Mouse (Mus musculus): ENCODE results near the gene Wdr43. TPM values are rescaled to one million over a fixed set of nuclear protein-coding genes. Genes with fewer than 3 reads are reported as not detected.

The Wdr43 gene
- polyA plus RNA-seq (2015; fragmentation: Nextera tagmentation; extraction: Ambion mirVana) = 60.0 and 65.2 TPM in 2 replicates

DNA sequence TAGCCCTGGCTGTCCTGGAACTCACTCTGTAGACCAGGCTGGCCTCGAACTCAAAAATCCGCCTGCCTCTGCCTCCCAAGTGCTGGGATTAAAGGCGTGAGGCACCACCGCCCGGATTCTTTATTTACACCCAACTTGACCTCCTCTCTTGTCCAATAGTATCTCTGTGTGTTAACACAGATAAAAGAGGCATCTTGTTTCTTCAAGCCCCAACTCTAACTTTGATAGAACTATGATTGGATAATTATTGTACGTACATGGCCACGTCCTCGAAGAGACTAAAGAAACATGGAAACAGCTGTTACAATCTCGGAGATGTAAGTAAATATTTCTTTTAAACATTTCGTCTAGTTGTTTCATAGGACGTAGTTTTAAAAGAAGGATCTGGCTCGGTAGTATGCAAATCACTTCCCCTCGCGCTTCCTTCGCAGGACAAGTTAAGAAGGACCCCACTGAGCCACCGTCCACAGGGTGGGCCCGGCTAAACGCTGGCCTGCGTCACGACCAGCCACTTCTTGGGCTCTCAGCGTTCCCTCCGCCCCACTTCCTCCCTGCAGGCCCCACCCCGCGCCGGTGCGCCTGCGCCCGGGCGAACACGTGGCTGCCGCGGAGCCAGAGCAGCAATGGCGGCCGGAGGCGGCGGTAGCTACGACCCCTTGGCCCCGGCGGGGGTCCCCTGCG lies at the start of gene Wdr43:
Wdr43 (plus strand) TSS at position 258 of the 681 bp plus-strand sequence.
- Histone ChIP-seq H3K4me3 (ENCODE audit: low read length) (peak within 1 kb of the TSS; percentile 100), H3K27ac (ENCODE audit: low read length) (peak within 1 kb of the TSS; percentile 65), H3K4me1 (ENCODE audit: control insufficient read depth, insufficient read depth, low read length) (no peaks in the 10 kb centered on the region; the same call in none of the 2 replicates), H3K9me3 (ENCODE audit: control insufficient read depth, low read length) (no peaks in the 10 kb centered on the region), H3K4me2 (ENCODE audit: low read depth, low read length) (peak within 1 kb of the TSS; percentile 67), H3K9ac (ENCODE audit: low read depth, low read length) (peak within 1 kb of the TSS; percentile 97), H3K36me3 (ENCODE audit: control insufficient read depth, insufficient read depth, low read length) (no peaks in the 10 kb centered on the region), H3K27me3 (replicated peaks; ENCODE audit: control insufficient read depth, insufficient read depth, low read length) (no peaks in the 10 kb centered on the region)
- ATAC-seq = peak; percentile 99
- 5% methylated on average over 40 of the region's 40 CpGs for WGBS

DNA sequence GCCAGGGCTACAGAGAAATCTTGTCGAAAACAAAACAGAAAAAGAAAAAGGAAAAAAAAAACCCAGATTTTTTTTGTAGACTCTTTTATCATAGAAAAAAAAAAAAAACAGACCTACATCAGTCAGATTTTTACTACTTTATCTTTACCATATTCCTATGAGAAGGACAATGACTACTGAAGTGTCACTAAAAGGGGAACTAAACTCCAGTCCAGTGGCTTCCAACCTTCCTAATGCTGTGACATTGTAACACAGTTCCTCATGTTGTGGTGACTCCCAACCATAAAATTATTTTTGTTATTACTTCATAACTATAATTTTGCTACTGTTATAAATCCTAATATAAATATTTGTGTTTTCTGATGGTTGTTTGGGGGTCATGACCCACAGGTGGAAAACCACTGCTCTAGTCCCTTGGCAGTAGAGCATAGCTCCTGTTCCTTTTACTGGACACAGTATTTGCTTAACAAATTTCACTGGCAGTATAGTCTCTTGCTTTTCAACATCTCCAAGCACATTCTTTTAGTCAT lies 36.5 kb upstream of the Wdr43 start:
- Histone ChIP-seq H3K27me3 (replicated peaks; ENCODE audit: control insufficient read depth, insufficient read depth, low read length) (no peaks in the 10 kb centered on the region), H3K9me3 (ENCODE audit: control insufficient read depth, low read length) (no peaks in the 10 kb centered on the region), H3K27ac (ENCODE audit: low read length) (no peak overlapping the region), H3K4me2 (ENCODE audit: low read depth, low read length) (no peak overlapping the region), H3K4me1 (ENCODE audit: control insufficient read depth, insufficient read depth, low read length) (no peaks in the 10 kb centered on the region), H3K4me3 (ENCODE audit: low read length) (no peak overlapping the region), H3K9ac (ENCODE audit: low read depth, low read length) (no peak overlapping the region), H3K36me3 (ENCODE audit: control insufficient read depth, insufficient read depth, low read length) (no peaks in the 10 kb centered on the region)
- ATAC-seq = no peak
- WGBS = 92% methylated on average over 1 of the region's 1 CpGs

DNA sequence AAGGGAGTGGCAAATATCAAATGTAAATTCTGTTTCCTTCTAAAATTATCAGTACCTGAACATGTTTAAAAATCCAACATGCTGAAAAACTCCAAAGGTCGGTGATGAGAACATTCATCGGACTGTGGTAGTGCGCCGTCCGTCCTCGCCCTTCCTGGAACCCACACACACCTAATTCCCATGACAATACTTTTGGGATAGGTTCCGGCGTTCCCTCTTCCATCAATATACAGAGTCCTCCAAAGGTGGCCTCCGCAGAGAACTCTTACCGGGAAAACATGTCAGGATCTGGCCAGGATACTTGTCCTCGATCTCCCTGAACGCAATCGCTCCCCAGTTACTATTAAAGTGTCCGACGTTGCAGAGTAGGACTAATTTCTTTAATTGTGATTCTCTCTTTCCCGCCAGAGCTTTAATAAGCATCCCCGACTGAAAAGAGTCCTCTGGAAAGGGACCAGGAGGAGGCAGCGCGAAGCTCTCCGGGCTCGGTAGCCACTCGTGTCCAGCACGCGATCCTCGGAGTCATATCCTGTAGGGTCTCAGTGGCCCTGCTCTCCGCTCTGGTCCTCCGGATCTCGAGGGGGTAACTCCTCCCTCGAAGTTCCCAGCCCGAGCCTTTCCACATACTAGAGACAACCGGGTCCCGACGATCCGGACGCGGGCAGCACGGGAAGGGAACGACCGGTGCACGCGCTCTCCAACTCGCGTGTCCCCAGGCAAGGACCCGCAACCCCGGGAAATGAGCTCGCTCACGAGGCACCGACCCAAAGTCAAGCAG lies 17.6 kb upstream of the Wdr43 start:
- peak overlapping the region; percentile 66 for H3K4me3 ChIP-seq (ENCODE audit: low read length)
- peak overlapping the region; percentile 75 for H3K9ac ChIP-seq (ENCODE audit: low read depth, low read length)
- H3K27me3 ChIP-seq (replicated peaks; ENCODE audit: control insufficient read depth, insufficient read depth, low read length) = no peaks in the 10 kb centered on the region
- peak; percentile 83 for ATAC-seq
- WGBS = under 1% methylated on average over 48 of the region's 48 CpGs
- no peaks in the 10 kb centered on the region for H3K36me3 ChIP-seq (ENCODE audit: control insufficient read depth, insufficient read depth, low read length)
- H3K4me2 ChIP-seq (ENCODE audit: low read depth, low read length) = peak overlapping the region; percentile 80
- H3K27ac ChIP-seq (ENCODE audit: low read length) = peak overlapping the region; percentile 83
- no peaks in the 10 kb centered on the region for H3K9me3 ChIP-seq (ENCODE audit: control insufficient read depth, low read length)
- H3K4me1 ChIP-seq (ENCODE audit: control insufficient read depth, insufficient read depth, low read length) = peaks cover 7% of the 10 kb centered on the region; the same call in 1 of the 2 replicates

DNA sequence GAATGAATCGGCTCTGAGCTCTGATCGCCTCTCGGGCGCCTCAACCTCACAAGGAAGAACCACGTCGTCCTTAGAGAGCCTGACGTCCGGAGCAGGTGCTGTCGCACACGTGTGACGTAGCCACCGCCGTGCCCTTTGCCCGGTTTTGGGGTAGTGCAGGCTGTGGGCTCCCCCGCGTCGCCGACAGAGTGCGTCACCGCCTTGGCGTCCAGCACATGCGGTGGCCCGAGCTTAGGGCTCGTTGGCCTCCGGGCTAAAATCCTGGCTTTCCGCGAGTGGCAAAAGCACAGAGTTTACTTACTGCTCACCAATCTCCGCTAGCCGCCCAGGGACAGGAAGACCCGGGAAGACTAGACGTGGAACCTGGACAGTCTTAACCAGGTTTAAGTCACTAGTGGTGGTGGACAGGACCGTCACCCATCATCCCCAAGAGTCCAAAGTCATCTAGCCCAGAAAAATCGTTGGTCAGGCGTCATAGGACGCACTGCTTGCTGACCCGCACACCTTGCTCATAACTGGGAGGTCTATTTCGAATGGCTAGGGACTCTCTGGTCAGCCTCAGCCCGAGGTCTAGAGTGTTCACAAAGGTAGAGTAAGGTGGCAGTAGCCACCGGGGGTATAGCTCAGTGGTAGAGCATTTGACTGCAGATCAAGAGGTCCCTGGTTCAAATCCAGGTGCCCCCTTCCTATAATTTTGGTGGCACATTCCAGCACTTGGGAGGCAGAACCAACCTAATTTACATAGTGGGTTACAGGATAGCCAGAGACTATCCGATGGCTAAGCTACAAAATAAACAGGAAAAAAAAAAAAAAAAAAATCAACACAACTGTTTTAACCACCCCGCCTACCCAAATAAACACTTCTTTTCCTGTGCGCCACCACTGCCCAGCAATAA lies 16.8 kb upstream of the Wdr43 start:
- ATAC-seq = peak; percentile 98
- Histone ChIP-seq H3K27ac (ENCODE audit: low read length) (peak overlapping the region; percentile 83), H3K36me3 (ENCODE audit: control insufficient read depth, insufficient read depth, low read length) (no peaks in the 10 kb centered on the region), H3K9ac (ENCODE audit: low read depth, low read length) (peak overlapping the region; percentile 75), H3K4me2 (ENCODE audit: low read depth, low read length) (peak overlapping the region; percentile 80), H3K4me1 (ENCODE audit: control insufficient read depth, insufficient read depth, low read length) (peaks cover 7% of the 10 kb centered on the region; the same call in 1 of the 2 replicates), H3K4me3 (ENCODE audit: low read length) (peak overlapping the region; percentile 66), H3K9me3 (ENCODE audit: control insufficient read depth, low read length) (no peaks in the 10 kb centered on the region), H3K27me3 (replicated peaks; ENCODE audit: control insufficient read depth, insufficient read depth, low read length) (no peaks in the 10 kb centered on the region)
- WGBS = 5% methylated on average over 42 of the region's 42 CpGs

DNA sequence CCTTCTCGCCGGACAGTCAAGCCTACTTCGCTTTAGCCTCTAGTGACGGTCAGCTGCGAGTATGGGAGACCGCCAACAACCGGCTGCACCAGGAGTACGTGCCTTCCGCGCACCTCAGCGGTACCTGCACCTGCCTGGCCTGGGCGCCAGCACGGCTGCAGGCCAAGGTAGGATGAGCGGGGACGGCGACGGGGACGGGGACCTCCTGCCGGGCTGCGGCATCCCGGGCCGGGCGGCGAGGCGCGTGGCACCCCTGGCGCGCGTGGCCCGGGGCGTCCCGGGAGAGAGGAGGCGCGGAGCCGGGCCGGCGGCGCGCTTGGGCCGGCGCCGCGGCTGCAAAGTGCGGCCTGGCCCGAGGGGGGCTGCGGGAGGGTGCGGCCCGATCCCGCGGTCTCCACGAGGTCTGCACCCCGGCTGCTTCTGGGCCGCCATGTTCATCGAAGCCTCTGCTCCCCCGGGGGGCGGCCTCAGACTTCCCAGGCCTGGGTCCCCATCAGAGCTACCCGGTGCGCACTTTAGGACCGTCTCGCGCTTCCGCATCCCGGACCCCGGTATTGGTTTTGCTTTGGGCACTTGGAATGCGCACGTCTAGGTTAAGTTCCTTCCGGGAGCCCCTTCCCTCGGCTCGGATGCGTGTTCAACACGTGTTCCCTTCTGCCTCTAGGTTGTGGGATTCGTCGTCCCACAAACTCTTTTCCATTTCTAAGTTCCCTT lies 781 bp downstream of the Wdr43 start:
- Histone ChIP-seq H3K9me3 (ENCODE audit: control insufficient read depth, low read length) (no peaks in the 10 kb centered on the region), H3K27me3 (replicated peaks; ENCODE audit: control insufficient read depth, insufficient read depth, low read length) (no peaks in the 10 kb centered on the region), H3K9ac (ENCODE audit: low read depth, low read length) (peak overlapping the region; percentile 97), H3K4me2 (ENCODE audit: low read depth, low read length) (peak overlapping the region; percentile 67), H3K4me3 (ENCODE audit: low read length) (peak overlapping the region; percentile 100), H3K36me3 (ENCODE audit: control insufficient read depth, insufficient read depth, low read length) (no peaks in the 10 kb centered on the region), H3K27ac (ENCODE audit: low read length) (peak overlapping the region; percentile 65), H3K4me1 (ENCODE audit: control insufficient read depth, insufficient read depth, low read length) (no peaks in the 10 kb centered on the region; the same call in none of the 2 replicates)
- under 1% methylated on average over 68 of the region's 73 CpGs for WGBS
- peak; percentile 77 for ATAC-seq

GRCm38 (mm10) chr17:71617033-71617362 lies 1.3 kb downstream of the Wdr43 start:
- Histone ChIP-seq H3K27me3 (replicated peaks; ENCODE audit: control insufficient read depth, insufficient read depth, low read length) (no peaks in the 10 kb centered on the region), H3K4me2 (ENCODE audit: low read depth, low read length) (peak overlapping the region; percentile 67), H3K36me3 (ENCODE audit: control insufficient read depth, insufficient read depth, low read length) (no peaks in the 10 kb centered on the region), H3K9ac (ENCODE audit: low read depth, low read length) (peak overlapping the region; percentile 97), H3K27ac (ENCODE audit: low read length) (no peak overlapping the region), H3K4me1 (ENCODE audit: control insufficient read depth, insufficient read depth, low read length) (peaks cover 2% of the 10 kb centered on the region), H3K4me3 (ENCODE audit: low read length) (peak overlapping the region; percentile 100), H3K9me3 (ENCODE audit: control insufficient read depth, low read length) (no peaks in the 10 kb centered on the region)
- ATAC-seq = no peak
- WGBS = 0% methylated on average over 10 of the region's 10 CpGs

GRCm38 (mm10) chr17:71617974-71618373 lies 2.3 kb downstream of the Wdr43 start:
- Histone ChIP-seq H3K27ac (ENCODE audit: low read length) (no peak overlapping the region), H3K9ac (ENCODE audit: low read depth, low read length) (no peak overlapping the region), H3K9me3 (ENCODE audit: control insufficient read depth, low read length) (no peaks in the 10 kb centered on the region), H3K4me1 (ENCODE audit: control insufficient read depth, insufficient read depth, low read length) (peaks cover 2% of the 10 kb centered on the region), H3K27me3 (replicated peaks; ENCODE audit: control insufficient read depth, insufficient read depth, low read length) (no peaks in the 10 kb centered on the region), H3K4me2 (ENCODE audit: low read depth, low read length) (peak overlapping the region; percentile 67), H3K4me3 (ENCODE audit: low read length) (peak overlapping the region; percentile 100), H3K36me3 (ENCODE audit: control insufficient read depth, insufficient read depth, low read length) (no peaks in the 10 kb centered on the region)
- ATAC-seq = no peak
- 68% methylated on average over 4 of the region's 4 CpGs for WGBS

GRCm38 (mm10) chr17:71631806-71632205 lies 16.1 kb downstream of the Wdr43 start:
- H3K9me3 ChIP-seq (ENCODE audit: control insufficient read depth, low read length) = no peaks in the 10 kb centered on the region
- no peak overlapping the region for H3K4me2 ChIP-seq (ENCODE audit: low read depth, low read length)
- H3K9ac ChIP-seq (ENCODE audit: low read depth, low read length) = no peak overlapping the region
- 84% methylated on average over 10 of the region's 10 CpGs for WGBS
- no peaks in the 10 kb centered on the region for H3K27me3 ChIP-seq (replicated peaks; ENCODE audit: control insufficient read depth, insufficient read depth, low read length)
- H3K4me1 ChIP-seq (ENCODE audit: control insufficient read depth, insufficient read depth, low read length) = no peaks in the 10 kb centered on the region
- H3K36me3 ChIP-seq (ENCODE audit: control insufficient read depth, insufficient read depth, low read length) = peaks cover 20% of the 10 kb centered on the region
- no peak overlapping the region for H3K27ac ChIP-seq (ENCODE audit: low read length)
- no peak overlapping the region for H3K4me3 ChIP-seq (ENCODE audit: low read length)
- no peak for ATAC-seq

Measured in intestine, embryonic 16.5 days (tissue).